Mouse (Mus musculus): ENCODE measurements around the gene Lypla2. TPM values are rescaled to one million over a fixed set of nuclear protein-coding genes. Genes with fewer than 3 reads are reported as not detected.

The Lypla2 gene
- 120 and 136 TPM in 2 replicates for polyA plus RNA-seq (2012; rRNA removed)

GRCm38 (mm10) chr4:135972556-135972906 lies at the start of gene Lypla2:
TSS of gene Lypla2 (minus strand) at chr4:135972626.

GRCm38 (mm10) chr4:136021549-136022047 lies 49.2 kb upstream of the Lypla2 start, which contains the start of gene Eloa:
TSS of gene Eloa (minus strand) at chr4:136021763.

GRCm38 (mm10) chr4:135986943-135987710 lies 14.7 kb upstream of the Lypla2 start, which contains the start of gene Pithd1:
TSS of gene Pithd1 (minus strand) at chr4:135987264.

GRCm38 (mm10) chr4:135963457-135964193 lies 8.8 kb downstream of the Lypla2 start, which contains the start of gene Gale:
TSS of gene Gale (plus strand) at chr4:135963727.

GRCm38 (mm10) chr4:135946278-135946658 lies 26.2 kb downstream of the Lypla2 start, which contains the start of gene Hmgcl:
TSS of gene Hmgcl (plus strand) at chr4:135946448.

GRCm38 (mm10) chr4:135920304-135921241 lies 51.9 kb downstream of the Lypla2 start, which contains the start of gene Fuca1:
TSS of gene Fuca1 (plus strand) at chr4:135920735.

Other genes starting within 250 kb of the Lypla2 start
- gene Il22ra1, start 244.5 kb downstream of the Lypla2 start, polyA plus RNA-seq (2012; rRNA removed) = 3.4 and 4.2 TPM in 2 replicates
- 0.13 and 0.17 TPM in 2 replicates for gene Myom3, start 212.9 kb downstream of the Lypla2 start, polyA plus RNA-seq (2012; rRNA removed)
- 141 and 143 TPM in 2 replicates for gene Srsf10, start 116.9 kb downstream of the Lypla2 start, polyA plus RNA-seq (2012; rRNA removed)
- 9.1 and 11.2 TPM in 2 replicates for gene Pnrc2, start 98.8 kb downstream of the Lypla2 start, polyA plus RNA-seq (2012; rRNA removed)
- 0.56 and 0.78 TPM in 2 replicates for gene Cnr2, start 77.2 kb downstream of the Lypla2 start, polyA plus RNA-seq (2012; rRNA removed)
- gene Fuca1, start 51.9 kb downstream of the Lypla2 start, polyA plus RNA-seq (2012; rRNA removed) = 85.7 and 85.9 TPM in 2 replicates
- 41.1 and 43.3 TPM in 2 replicates for gene Hmgcl, start 26.2 kb downstream of the Lypla2 start, polyA plus RNA-seq (2012; rRNA removed)
- gene Gale, start 8.9 kb downstream of the Lypla2 start, polyA plus RNA-seq (2012; rRNA removed) = 28.5 and 30.1 TPM in 2 replicates
- gene Pithd1, start 14.6 kb upstream of the Lypla2 start, polyA plus RNA-seq (2012; rRNA removed) = 71.2 and 117 TPM in 2 replicates
- 8.3 and 9.8 TPM in 2 replicates for gene Eloa, start 49.1 kb upstream of the Lypla2 start, polyA plus RNA-seq (2012; rRNA removed)
- gene Rpl11, start 80.8 kb upstream of the Lypla2 start, polyA plus RNA-seq (2012; rRNA removed) = 339 and 546 TPM in 2 replicates
- 569 and 609 TPM in 2 replicates for gene Id3, start 170.9 kb upstream of the Lypla2 start, polyA plus RNA-seq (2012; rRNA removed)
- 3.3 and 5.5 TPM in 2 replicates for gene E2f2, start 199.8 kb upstream of the Lypla2 start, polyA plus RNA-seq (2012; rRNA removed)
- gene Asap3, start 233.7 kb upstream of the Lypla2 start, polyA plus RNA-seq (2012; rRNA removed) = 8.2 and 8.4 TPM in 2 replicates

All from ovary, adult 2 months (tissue).